Mouse (Mus musculus): ENCODE results near the gene Npdc1.
A peak's percentile ranks its signal among the peaks of the same experiment; 100 is the strongest.

The Npdc1 gene

GRCm38 (mm10) chr2:25399051-25399450 is at the start of gene Npdc1:
Gene Npdc1, plus strand, starts transcription at chr2:25399351.
- no peak for DNase-seq (ENCODE audit: low spot score)

DNA sequence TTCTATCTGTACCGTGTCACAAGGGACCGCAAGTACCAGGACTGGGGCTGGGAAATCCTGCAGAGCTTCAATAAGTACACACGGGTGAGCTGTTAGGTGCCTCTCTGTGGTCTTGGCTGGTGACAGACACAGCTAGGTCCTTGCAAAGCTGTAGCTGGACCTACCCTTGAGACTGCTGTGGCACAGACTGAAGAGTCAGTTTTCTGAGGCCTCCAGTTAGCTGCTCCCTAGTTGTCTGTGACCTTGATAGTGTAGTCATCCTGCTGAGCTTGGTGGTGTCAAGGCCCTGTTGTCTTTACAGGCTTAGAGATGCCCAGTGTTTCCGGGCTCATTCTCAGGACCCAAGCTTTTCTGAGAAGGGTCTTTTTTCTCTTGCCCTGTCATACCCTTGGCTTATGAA is 49.7 kb upstream of the Npdc1 start:
- no peak for DNase-seq (ENCODE audit: low spot score)

- DNase-seq (ENCODE audit: low spot score), result no peak
Observed at GRCm38 (mm10) chr2:25350701-25351100, 48.5 kb upstream of the Npdc1 start.

- no peak for DNase-seq (ENCODE audit: low spot score)
Observed at GRCm38 (mm10) chr2:25354211-25354610, 44.9 kb upstream of the Npdc1 start.

DNA sequence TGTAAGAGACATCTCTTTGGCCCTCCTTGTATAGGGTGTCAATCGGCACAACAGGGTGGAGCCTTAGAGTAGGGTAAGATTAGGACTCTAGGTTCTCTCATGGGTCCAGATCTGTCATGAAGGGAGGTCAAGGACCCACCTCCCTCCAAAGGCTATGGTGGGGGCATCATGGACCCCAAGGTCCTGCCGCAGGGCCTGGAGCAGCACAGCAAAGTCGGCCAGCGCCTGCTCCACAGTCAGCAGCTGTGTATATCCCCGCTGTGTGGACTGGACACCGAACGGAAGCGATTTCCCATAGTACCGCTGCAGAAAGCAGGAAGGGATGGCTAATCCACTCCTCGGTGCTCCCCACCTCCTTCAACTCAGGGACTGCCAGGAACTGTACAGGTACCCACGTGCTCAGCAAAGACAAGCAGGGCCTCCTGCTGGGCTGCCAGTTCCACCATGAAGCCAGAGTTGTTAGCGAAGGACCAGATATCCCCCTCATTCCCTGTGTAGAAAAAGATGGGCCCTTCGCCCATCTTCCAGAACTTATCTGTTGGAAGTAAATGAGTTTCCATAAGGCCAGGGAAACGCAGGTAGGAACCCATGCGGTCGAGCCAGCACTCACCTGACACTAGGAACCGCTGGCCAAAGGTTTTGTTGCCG is 43.6 kb upstream of the Npdc1 start:
- DNase-seq (ENCODE audit: low spot score), result no peak

DNA sequence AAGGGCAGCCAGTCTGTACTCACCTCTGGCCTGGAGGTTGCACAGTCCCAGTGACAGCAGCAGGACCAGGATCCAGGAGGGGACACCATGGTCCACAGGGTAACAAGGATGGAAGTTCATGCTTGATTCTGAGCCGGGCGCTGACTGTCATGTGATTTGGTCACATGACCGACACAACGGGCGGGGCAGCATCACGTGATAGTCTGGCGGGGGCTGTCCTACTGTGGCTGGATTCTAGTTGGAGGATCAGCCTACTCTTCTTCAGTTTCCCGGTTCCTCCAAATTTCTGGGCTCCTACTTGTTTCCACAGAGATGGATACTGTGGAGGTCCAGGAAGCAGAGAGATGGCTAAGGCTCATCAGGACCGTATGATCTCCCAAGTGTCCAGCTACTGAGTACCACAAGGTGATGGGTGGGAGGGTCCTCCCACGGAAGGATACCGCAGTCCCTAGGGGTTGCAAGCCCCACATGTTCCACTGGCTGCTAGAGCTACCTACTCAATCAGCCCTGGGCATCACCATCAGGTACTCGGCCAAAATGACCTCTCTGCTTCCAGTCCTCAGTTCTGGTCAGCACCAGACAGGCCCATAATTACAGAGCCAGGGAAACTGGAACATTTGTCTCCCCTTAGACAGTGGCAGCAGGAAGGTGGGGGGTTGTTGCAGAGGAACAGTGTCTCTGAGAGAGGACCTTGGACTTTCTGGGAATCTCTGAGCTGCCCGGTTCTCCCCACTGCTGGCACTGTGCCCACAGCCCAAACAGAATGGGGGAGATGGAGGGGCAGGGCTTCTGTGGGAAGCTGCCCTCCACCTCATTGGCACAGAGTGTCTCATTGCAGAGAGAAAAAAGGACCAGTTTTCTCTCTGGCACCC is 42.7 kb upstream of the Npdc1 start, which contains the start of gene Dpp7:
Dpp7 (minus strand) TSS at position 152 of the 872 bp plus-strand sequence.
- DNase-seq (ENCODE audit: low spot score), result peak; percentile 94

DNA sequence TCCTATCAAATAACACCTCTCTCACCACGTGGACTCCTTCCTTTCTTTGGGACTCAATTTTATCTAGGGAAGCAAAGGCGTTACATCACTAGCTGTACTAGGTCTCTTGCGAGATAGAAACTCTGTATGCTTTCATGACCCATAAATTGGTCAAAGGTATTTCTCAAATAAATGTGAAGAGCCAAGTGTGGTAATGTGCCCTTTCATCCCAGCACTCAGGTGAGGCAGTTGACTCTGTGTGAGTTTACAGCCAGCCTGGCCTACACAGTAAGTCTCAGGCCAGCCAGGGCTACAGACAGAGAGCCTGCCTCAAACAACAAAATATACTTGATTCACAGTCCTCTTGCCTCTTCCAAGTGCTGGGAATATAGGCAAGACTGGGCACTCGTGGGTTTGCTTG is 39.3 kb upstream of the Npdc1 start:
- DNase-seq (ENCODE audit: low spot score), result no peak

- no peak for DNase-seq (ENCODE audit: low spot score)
Observed at GRCm38 (mm10) chr2:25363478-25364178, 35.5 kb upstream of the Npdc1 start.

DNA sequence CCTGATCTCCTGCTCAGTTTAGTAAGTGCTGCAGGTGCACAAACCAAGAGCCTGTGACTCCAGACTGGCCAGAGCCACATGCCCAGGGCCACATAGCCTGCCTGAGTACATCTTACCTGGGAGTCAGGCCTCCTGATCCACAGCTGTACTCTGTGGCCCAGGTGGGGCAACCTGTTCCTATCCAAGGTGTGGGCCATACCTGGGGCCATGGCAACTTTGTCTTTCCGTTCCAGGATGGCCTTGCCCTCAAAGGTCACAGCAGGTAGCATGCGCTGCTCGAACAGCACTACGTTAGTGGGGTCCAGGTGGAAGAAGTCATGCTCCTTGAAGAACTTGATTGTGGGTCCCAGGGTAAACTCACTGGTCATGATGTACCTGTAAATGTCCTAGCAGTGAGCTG is 34.8 kb upstream of the Npdc1 start:
- no peak for DNase-seq (ENCODE audit: low spot score)

DNA sequence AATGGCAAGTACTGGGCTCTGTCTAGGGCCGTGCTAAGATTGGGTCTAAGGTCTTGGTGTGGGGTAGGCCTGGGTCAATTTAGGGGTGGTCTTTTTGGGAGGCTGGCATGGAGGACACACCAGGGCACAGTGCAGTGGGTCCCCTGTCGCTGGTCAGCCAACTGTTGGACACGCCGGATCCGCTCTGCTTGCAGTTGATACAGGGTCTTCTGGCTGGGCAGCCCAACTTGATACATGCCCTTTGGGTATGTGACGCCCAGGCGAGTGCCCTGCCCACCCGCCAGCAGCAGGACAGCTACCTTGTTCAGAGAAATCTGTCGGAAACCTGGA is 34.4 kb upstream of the Npdc1 start:
- no peak for DNase-seq (ENCODE audit: low spot score)

DNA sequence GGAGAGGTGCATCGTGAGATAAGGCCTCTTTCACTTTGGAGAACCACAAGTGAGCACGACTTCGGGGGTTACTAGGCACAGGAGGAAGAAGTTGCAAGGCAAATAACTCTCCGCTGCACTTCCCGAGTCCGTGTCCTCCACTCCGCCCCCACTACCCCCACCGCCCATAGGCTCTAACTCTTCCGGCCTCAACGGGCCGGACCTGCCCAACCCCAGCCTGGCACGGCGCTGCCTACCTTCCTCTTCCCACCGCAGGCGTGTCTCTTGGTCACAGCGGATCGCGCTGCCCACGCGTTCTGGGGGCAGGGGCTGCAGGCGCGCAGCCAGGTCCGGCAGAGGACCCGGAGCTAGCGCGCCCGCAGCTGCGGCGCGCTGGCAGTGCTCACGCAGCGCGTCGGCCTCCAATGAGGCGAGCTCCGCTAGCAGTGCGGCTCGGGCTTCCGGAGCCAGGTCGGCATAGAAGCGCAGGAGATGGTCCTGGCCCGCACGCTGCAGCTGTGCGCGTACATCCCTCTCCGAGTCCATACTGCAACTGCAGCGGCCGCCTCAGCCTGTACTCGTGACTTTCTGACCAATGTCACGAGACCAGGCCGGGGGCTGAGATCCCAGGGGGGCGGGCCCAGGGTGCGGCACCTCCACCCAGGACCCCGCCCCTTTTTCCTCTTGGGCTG is 33.9 kb upstream of the Npdc1 start, which contains the start of gene Uap1l1:
Uap1l1 (minus strand) TSS at position 592 of the 671 bp plus-strand sequence.
- DNase-seq (ENCODE audit: low spot score), result peak; percentile 73

GRCm38 (mm10) chr2:25369996-25370395 is 29.2 kb upstream of the Npdc1 start:
- no peak for DNase-seq (ENCODE audit: low spot score)

DNA sequence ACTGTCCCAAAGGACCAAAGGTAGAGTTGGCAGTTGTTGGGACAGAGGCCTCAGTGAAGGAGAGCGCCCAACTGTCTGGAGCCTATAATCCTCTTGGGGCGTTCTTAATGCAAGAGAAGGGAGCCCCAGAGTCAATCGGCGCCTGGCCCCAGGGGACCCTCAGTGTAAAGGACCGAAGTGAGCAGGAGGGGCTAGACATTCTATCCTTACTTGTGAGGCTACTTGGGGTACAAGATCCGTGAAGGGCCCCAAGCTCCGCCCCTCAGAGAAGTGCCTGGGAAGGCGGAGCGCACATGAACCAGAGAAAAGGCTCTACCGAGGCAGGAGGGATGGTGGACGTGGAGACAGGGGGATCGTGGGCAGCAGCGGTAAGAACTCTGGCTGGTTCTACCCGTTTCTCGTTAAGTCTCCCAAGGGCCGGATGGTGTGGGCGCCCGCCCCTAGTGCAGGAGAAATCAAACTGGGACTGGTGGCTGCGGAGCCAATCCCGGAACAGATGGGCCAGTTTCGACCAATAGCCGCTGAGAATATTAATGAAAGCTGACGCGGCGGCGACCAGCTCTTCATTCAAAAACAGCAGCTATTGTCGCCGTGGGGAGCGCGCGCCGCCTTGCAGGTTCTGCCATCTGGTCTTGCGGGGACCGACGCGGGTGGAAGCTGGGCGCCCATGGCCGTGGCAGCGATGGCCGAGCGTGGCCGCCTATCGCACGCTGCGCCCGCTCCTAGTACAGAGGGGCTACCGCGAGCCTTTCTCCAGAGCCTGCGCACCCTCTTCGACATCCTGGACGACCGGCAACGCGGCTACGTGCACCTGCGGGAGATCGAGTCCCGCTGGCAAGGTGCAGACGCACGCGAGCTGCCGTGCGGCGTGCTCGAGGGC is 27.1 kb upstream of the Npdc1 start, which contains the start of gene Sapcd2:
Sapcd2 (plus strand) TSS at position 558 of the 880 bp plus-strand sequence.
- DNase-seq (ENCODE audit: low spot score), result peak; percentile 94

GRCm38 (mm10) chr2:25372644-25373391 is 26.3 kb upstream of the Npdc1 start:
- DNase-seq (ENCODE audit: low spot score), result peak; percentile 48

DNA sequence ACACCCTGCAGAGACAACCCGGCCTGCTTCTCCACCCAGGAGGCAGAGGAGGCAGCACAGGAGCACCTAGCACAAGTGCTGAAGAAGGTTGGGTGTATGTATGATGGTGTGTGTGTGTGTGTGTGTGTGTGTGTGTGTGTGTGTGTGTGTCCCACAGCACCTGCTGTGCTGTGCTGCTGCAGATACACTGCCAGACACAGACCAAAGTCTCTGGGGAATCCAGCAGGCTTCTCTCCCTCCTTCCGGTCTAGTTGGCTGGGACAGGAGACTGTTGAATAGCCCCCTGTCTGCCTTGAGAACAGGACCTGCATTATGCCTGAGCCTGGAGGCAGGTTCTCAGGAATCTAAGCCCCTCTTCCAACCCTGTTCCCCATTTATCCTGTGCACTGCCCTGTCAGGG is 25.7 kb upstream of the Npdc1 start:
- no peak for DNase-seq (ENCODE audit: low spot score)

DNA sequence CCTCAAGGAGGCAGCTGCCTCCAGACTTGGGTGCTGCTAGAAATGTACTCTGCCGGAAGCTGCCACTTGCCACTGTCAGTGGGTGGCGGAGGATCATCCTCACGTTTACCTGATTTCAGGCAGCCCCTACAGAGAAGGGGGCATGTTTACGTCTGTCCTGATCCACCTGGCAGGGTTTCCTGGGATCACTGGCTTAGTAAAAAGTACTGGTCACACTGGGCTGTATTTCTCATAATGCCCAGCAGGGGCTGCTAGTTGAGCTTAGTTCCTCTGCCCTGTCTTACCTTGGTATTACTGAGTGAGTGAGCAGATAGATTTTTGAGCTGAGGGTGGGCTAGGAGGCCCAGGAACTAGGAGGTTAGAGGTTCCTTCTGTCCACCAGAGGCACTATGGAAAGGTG is 22.6 kb upstream of the Npdc1 start:
- peak; percentile 70 for DNase-seq (ENCODE audit: low spot score)

- DNase-seq (ENCODE audit: low spot score), result no peak
Observed at GRCm38 (mm10) chr2:25384492-25384891, 14.7 kb upstream of the Npdc1 start.

DNA sequence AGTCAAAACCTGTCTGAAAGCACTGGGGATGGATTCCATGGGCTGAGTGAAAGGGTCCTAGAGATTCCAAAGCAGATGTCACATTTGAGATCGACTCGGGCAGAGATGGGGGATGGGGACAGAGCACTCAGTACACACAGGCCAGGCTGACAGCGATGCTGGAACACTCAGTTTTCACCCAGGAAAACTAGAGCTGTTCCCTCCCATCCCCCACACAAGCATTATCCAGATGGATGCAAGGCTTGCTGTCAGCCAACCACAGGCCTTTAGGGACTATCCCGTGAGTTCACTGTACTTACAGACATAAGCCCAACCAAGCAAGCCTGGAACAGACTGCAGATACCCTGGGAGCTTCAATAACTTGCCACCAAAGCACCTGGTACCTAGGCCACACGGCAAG is 7.9 kb upstream of the Npdc1 start:
- DNase-seq (ENCODE audit: low spot score), result no peak

- no peak for DNase-seq (ENCODE audit: low spot score)
Observed at GRCm38 (mm10) chr2:25394281-25395221, 4.6 kb upstream of the Npdc1 start.
